Mouse (Mus musculus) heart, postnatal 0 days (tissue): Measurements from ENCODE around the gene Klrb1. TPM values are rescaled to one million over a fixed set of nuclear protein-coding genes. Genes with fewer than 3 reads are reported as not detected.

ENCODE experiments used
- ATAC-seq: fragments of 200-750 bp; cut with Nextera tagmentation; 2 replicates; pipeline ENCODE4 v1.8.0; 2017; ENCODE audit warnings: low read depth, moderate number of reproducible peaks, moderate library complexity; ENCODE audit not compliant: insufficient read depth
- DNase-seq: peaks from one replicate; pipeline ENCODE4 v3.0.0-alpha.2; 2016; ENCODE audit warnings: low spot score
- H3K27ac ChIP-seq: fragments of 300-500 bp; sonication (generic); 2 replicates; pipeline ENCODE4 v1.5.1; 2014; ENCODE audit warnings: low read depth, mild to moderate bottlenecking
- H3K27me3 ChIP-seq: fragments of 300-500 bp; sonication (generic); 2 replicates; pipeline ENCODE4 v1.6.1; 2014; ENCODE audit warnings: low read length, mixed read lengths; ENCODE audit not compliant: control insufficient read depth, insufficient read depth
- H3K36me3 ChIP-seq: fragments of 300-500 bp; sonication (generic); replicated peaks from 2 replicates; pipeline ENCODE4 v1.6.1; 2014; ENCODE audit warnings: low read length, mixed read lengths; ENCODE audit not compliant: control insufficient read depth, insufficient read depth
- H3K4me1 ChIP-seq: fragments of 300-500 bp; sonication (generic); 2 replicates; pipeline ENCODE4 v1.6.1; 2014; ENCODE audit warnings: antibody characterized with exemption; ENCODE audit not compliant: control insufficient read depth, insufficient read depth
- H3K4me2 ChIP-seq: fragments of 300-500 bp; sonication (generic); 2 replicates; pipeline ENCODE4 v1.6.1; 2014; ENCODE audit warnings: low read depth, mild to moderate bottlenecking, low read length, moderate library complexity
- H3K4me3 ChIP-seq: fragments of 300-500 bp; sonication (generic); 2 replicates; pipeline ENCODE4 v1.5.1; 2014; ENCODE audit warnings: low read depth, low read length
- H3K9ac ChIP-seq: fragments of 300-500 bp; sonication (generic); replicated peaks from 2 replicates; pipeline ENCODE4 v1.6.1; 2014; ENCODE audit warnings: low read depth, low read length, mixed read lengths
- H3K9me3 ChIP-seq: fragments of 300-500 bp; sonication (generic); replicated peaks from 2 replicates; pipeline ENCODE4 v1.6.1; 2016; ENCODE audit warnings: low read length; ENCODE audit not compliant: control insufficient read depth
- CTCF ChIP-seq: IDR thresholded peaks from 2 replicates; pipeline ENCODE4 v1.5.1; 2016; ENCODE audit warnings: antibody characterized with exemption, control low read depth, low read depth
- EP300 ChIP-seq: IDR thresholded peaks from 2 replicates; pipeline ENCODE4 v1.6.1; 2016; ENCODE audit warnings: antibody characterized with exemption, low read depth
- WGBS: fragments of 180-500 bp; shearing (Covaris S2); extraction: QIAGEN DNeasy Blood & Tissue Kit; methylation state at CpG from one replicate; pipeline ENCODE4 v1.1.7; 2014; 5-methylcytosine and 5-hydroxymethylcytosine counted together
- polyA plus RNA-seq: library from polyadenylated mRNA; unstranded; fragments of >200 nt; fragmentation: Nextera tagmentation; extraction: Ambion mirVana; gene quantifications from 2 replicates; pipeline ENCODE4 v1.2.1, GENCODE M21; 2015
- total RNA-seq: library from RNA; depleted of rRNA; stranded (reverse); fragments of >200 nt; gene quantifications from 2 replicates; pipeline ENCODE4 v1.2.3, GENCODE M21; 2014; ENCODE audit warnings: low replicate concordance; rRNA removed

Gene Klrb1
- total and polyA plus RNA-seq, 2 experiments from 2014 or later: not detected

DNA sequence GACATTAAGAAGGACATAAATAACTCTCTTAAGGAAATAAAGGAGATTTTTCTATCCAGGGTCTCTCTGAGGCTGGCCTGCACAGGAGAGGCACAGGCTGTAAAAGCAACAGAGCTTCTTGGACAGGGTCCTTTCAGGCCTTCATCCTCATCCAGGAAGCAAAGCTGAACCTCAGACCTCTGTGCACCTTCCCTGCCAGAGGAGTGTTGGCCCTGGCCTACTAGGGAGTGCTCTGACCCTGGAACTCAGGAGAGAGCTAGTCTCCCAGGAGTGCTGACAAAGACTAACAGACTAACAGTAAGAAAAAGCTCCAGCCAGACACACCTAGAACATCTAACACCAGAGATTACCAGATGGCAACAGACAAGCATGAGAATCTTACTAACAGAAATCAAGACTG, 43.3 kb downstream of the Klrb1 start:
- H3K9ac ChIP-seq: no peak overlapping the region
- no peaks in the 10 kb centered on the region for H3K27me3 ChIP-seq
- TF ChIP-seq EP300: no peak
- no peak for TF ChIP-seq CTCF
- no peaks in the 10 kb centered on the region for H3K4me1 ChIP-seq
- no peak for ATAC-seq
- H3K9me3 ChIP-seq: no peaks in the 10 kb centered on the region
- no peak overlapping the region for H3K4me2 ChIP-seq
- H3K4me3 ChIP-seq: no peak overlapping the region
- DNase-seq: no peak
- H3K36me3 ChIP-seq: no peaks in the 10 kb centered on the region
- no peak overlapping the region for H3K27ac ChIP-seq

DNA sequence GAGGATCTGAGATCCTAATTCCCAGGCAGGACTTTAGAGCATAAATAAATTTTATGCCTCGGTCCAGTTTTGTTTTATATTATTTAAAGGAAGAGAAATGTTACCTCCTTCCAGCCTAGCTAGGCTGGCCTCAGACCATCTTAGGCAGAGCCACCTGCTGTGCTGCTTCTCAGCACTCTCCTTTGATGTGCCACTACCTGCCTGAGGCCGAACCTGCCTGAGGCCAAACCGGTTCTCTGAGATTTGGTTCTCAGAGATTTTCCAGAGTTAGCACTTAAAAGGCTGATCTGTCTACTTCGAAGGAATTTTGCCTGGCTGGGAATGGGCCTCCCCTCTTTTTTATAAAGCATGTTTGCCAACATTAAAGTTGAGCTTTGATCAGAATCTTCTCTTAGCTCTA, 52.9 kb downstream of the Klrb1 start:
- H3K9me3 ChIP-seq: 0 out of 2 replicates have a peak, but pooled peaks cover 2% of the 10 kb centered on the region
- no peak overlapping the region for H3K4me2 ChIP-seq
- TF ChIP-seq EP300 (no peak), CTCF (no peak)
- H3K27ac ChIP-seq: no peak overlapping the region
- H3K36me3 ChIP-seq: no peaks in the 10 kb centered on the region
- no peaks in the 10 kb centered on the region for H3K4me1 ChIP-seq
- ATAC-seq (no peak), DNase-seq (no peak)
- no peak overlapping the region for H3K4me3 ChIP-seq
- no peak overlapping the region for H3K9ac ChIP-seq
- no peaks in the 10 kb centered on the region for H3K27me3 ChIP-seq
- 44% methylated on average over 4 of the region's 4 CpGs for WGBS

DNA sequence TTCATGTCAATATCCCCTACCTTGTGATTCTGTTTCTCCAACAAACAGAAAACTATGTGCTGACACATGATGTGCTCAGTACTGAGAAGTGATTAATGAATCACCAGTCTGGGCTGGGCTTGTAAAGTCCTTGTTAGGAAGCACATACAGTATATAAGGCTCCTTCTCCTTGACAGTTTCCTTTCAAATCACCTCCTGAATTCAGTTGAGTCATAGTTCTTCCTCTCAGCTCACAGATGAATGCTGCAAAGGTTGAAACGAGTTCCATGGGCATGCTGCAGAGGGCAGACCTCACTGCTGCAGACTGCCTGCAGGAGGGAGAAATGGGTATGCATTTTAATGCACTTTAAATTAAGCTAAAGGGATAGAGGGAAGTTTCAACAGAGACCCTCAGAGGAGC, 60.7 kb downstream of the Klrb1 start, which contains the start of gene Clec2h:
TSS of gene Clec2h (plus strand) at position 180 of the 400 bp plus-strand sequence.
- DNase-seq (no peak), ATAC-seq (no peak)
- H3K9ac ChIP-seq: no peak within 1 kb of the TSS
- H3K36me3 ChIP-seq: no peaks in the 10 kb centered on the region
- H3K4me1 ChIP-seq: no peaks in the 10 kb centered on the region
- H3K27me3 ChIP-seq: no peaks in the 10 kb centered on the region
- H3K27ac ChIP-seq: no peak within 1 kb of the TSS
- no peak for TF ChIP-seq EP300
- TF ChIP-seq CTCF: peak; percentile 22; the same call in 1 of the 2 replicates
- H3K4me2 ChIP-seq: no peak within 1 kb of the TSS
- 0% methylated on average over 1 of the region's 1 CpGs for WGBS
- H3K9me3 ChIP-seq: no peaks in the 10 kb centered on the region
- no peak within 1 kb of the TSS for H3K4me3 ChIP-seq

DNA sequence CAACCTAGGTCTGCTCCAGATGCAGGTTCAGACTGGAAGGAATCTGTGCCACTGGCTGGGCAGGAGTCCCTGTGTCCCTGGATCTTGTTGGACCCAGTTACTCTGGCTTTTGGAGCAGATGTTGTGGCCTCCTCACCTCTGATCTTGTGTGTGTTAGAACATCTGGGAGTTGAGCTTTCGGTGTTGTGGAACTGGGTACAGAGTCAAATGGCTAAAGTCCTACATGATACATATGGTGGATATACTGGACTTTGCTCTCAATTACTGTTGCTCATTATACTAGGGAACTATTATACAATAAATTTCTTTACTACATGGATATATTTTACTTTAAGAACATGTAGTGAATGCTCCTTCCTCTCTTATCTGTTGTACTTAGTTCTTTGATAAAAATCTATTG, 61.6 kb downstream of the Klrb1 start:
- DNase-seq: no peak
- Histone ChIP-seq H3K27me3 (no peaks in the 10 kb centered on the region), H3K36me3 (no peaks in the 10 kb centered on the region), H3K4me1 (no peaks in the 10 kb centered on the region), H3K9me3 (no peaks in the 10 kb centered on the region), H3K4me2 (no peak overlapping the region), H3K9ac (no peak overlapping the region), H3K27ac (no peak overlapping the region), H3K4me3 (no peak overlapping the region)
- WGBS: 85% methylated on average over 1 of the region's 1 CpGs
- no peak for ATAC-seq
- TF ChIP-seq CTCF (no peak), EP300 (no peak)

Other genes with a start within 250 kb of the Klrb1 start
- 0.27 and 0.85 TPM in 2 replicates for gene Pzp, start 196.3 kb downstream of the Klrb1 start, total RNA-seq
- gene Pzp, start 196.3 kb downstream of the Klrb1 start, polyA plus RNA-seq: 0.96 and 1.00 TPM in 2 replicates
- gene A2ml1, start 141.5 kb downstream of the Klrb1 start, total RNA-seq: 1.4 TPM in 1 of 2 replicates, not detected in the other
- 0.30 and 0.73 TPM in 2 replicates for gene A2ml1, start 141.5 kb downstream of the Klrb1 start, polyA plus RNA-seq
- not detected in 2 replicates for gene Klrb1a, start 99.5 kb downstream of the Klrb1 start, total RNA-seq
- gene Klrb1a, start 99.5 kb downstream of the Klrb1 start, polyA plus RNA-seq: 0.19 TPM in 1 of 2 replicates, not detected in the other
- gene Clec2h, start 60.7 kb downstream of the Klrb1 start, total RNA-seq: not detected in 2 replicates
- gene Clec2h, start 60.7 kb downstream of the Klrb1 start, polyA plus RNA-seq: not detected in 2 replicates
- gene Klrb1c, start 66.2 kb upstream of the Klrb1 start, total RNA-seq: not detected in 2 replicates
- not detected in 2 replicates for gene Klrb1c, start 66.2 kb upstream of the Klrb1 start, polyA plus RNA-seq
- gene Gm44511, start 103.3 kb upstream of the Klrb1 start, total RNA-seq: not detected in 2 replicates
- gene Gm44511, start 103.3 kb upstream of the Klrb1 start, polyA plus RNA-seq: not detected in 2 replicates
- gene Klrb1b, start 103.3 kb upstream of the Klrb1 start, total RNA-seq: not detected in 2 replicates
- not detected in 2 replicates for gene Klrb1b, start 103.3 kb upstream of the Klrb1 start, polyA plus RNA-seq
- gene Clec2i, start 164.5 kb upstream of the Klrb1 start, total RNA-seq: not detected in 2 replicates
- gene Clec2i, start 164.5 kb upstream of the Klrb1 start, polyA plus RNA-seq: not detected in 2 replicates
- 0.08 TPM in 1 of 2 replicates, not detected in the other for gene BC035044, start 168.1 kb upstream of the Klrb1 start, total RNA-seq
- 0.10 TPM in 1 of 2 replicates, not detected in the other for gene BC035044, start 168.1 kb upstream of the Klrb1 start, polyA plus RNA-seq
- not detected in 2 replicates for gene Clec2g, start 211.3 kb upstream of the Klrb1 start, total RNA-seq
- not detected in 2 replicates for gene Clec2g, start 211.3 kb upstream of the Klrb1 start, polyA plus RNA-seq